14 mouse cellular contexts compared by ENCODE assay signal in the genomic region with DNA sequence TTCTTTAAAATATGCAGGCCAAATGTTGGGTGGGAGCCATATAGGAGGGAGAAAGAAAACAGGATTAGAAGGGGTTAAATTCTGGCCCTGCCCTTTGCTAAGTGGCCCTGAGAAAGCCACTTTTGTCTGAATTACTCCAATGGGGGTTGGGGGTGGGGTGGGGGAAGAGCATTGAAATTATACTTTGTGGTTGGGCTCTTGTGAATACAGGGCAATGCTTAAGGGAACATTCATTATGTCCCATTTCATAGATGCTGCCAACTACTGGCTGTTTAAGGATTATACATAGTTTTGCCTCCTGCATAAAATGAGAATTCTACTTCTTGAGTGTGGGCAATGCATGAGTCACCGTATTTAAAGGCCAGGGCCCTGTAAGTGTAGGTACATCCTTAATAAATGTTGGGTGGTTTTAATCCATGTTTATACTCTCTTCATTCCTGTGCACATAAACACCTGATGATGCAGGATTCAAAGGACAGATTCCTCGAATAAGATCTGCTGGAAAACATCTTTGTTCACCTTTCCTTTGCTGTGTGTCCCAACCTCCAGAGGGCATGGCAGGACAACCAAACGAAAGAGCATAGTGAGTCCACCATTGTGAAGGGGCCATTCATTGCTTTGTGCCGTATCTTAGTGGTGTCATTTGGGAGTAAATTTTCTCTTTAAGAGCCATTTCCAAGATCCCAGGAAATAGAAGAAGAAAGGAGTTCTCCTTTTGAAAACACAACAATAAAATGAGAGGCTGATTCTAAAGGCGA. TPM values are rescaled to one million over a fixed set of nuclear protein-coding genes. Genes with fewer than 3 reads are reported as not detected.
DNase-seq lines count a peak whose midpoint lies in the region; ATAC-seq and TF ChIP-seq lines count a peak whose summit lies in the region.
"Had no signal": no experiment of that assay in that cellular context is flagged by ENCODE, and none has a peak within 500 bp of the region (broad histone marks: within the 10 kb centered on the region; RNA-seq: fewer than 3 reads in every experiment).

No protein-coding gene starts in this region.

- H3K9me3 ChIP-seq in intestine, postnatal 0 days (ENCODE audit: control insufficient read depth), result no peaks in the 10 kb centered on the region
- no peaks in the 10 kb centered on the region for H3K9me3 ChIP-seq in intestine, embryonic 16.5 days (ENCODE audit: control insufficient read depth, low read length)
- H3K9me3 ChIP-seq in forebrain, postnatal 0 days (ENCODE audit: low read length), result no peaks in the 10 kb centered on the region
- H3K9me3 ChIP-seq: midbrain, embryonic 12.5 days had no signal

- H3K4me1 ChIP-seq in intestine, postnatal 0 days (replicated peaks; ENCODE audit: control insufficient read depth, insufficient read depth, low read length), result no peaks in the 10 kb centered on the region
- no peaks in the 10 kb centered on the region for H3K4me1 ChIP-seq in intestine, embryonic 16.5 days (ENCODE audit: control insufficient read depth, insufficient read depth, low read length)
- H3K4me1 ChIP-seq in forebrain, postnatal 0 days (ENCODE audit: insufficient read depth), result 0 out of 2 replicates have a peak, but pooled peaks cover 9% of the 10 kb centered on the region

- no peaks in the 10 kb centered on the region for H3K27me3 ChIP-seq in intestine, postnatal 0 days (replicated peaks; ENCODE audit: control insufficient read depth, insufficient read depth, low read length)
- no peaks in the 10 kb centered on the region for H3K27me3 ChIP-seq in intestine, embryonic 16.5 days (replicated peaks; ENCODE audit: control insufficient read depth, insufficient read depth, low read length)
- no peaks in the 10 kb centered on the region for H3K27me3 ChIP-seq in forebrain, postnatal 0 days (ENCODE audit: insufficient read depth, low read length)
- H3K27me3 ChIP-seq: midbrain, embryonic 12.5 days had no signal

- no peaks in the 10 kb centered on the region for H3K36me3 ChIP-seq in intestine, postnatal 0 days (ENCODE audit: control insufficient read depth, insufficient read depth)
- no peaks in the 10 kb centered on the region for H3K36me3 ChIP-seq in intestine, embryonic 16.5 days (ENCODE audit: control insufficient read depth, insufficient read depth, low read length)
- 0 out of 2 replicates have a peak, but pooled peaks cover 4% of the 10 kb centered on the region for H3K36me3 ChIP-seq in forebrain, postnatal 0 days (ENCODE audit: insufficient read depth)

- no peak for ATAC-seq in intestine, postnatal 0 days
- ATAC-seq in intestine, embryonic 16.5 days, result no peak
- ATAC-seq in forebrain, postnatal 0 days, result peak; percentile 55
- ATAC-seq: Patski had no signal

- TF ChIP-seq CTCF in intestine, postnatal 0 days (IDR thresholded peaks at IDR 0.05; ENCODE audit: low read depth), result peak; percentile 20; the same call in 1 of the 2 replicates
- TF ChIP-seq CTCF in brain, embryonic 14.5 days (IDR thresholded peaks at IDR 0.05; ENCODE audit: borderline replicate concordance, extremely low read depth, insufficient read depth, insufficient read length), result peak; percentile 24; the same call in 1 of the 2 replicates
- TF ChIP-seq CTCF in forebrain, postnatal 0 days (IDR thresholded peaks at IDR 0.05; ENCODE audit: low read depth), result peak; percentile 40; the same call in 1 of the 2 replicates

- H3K4me3 ChIP-seq in intestine, postnatal 0 days (ENCODE audit: low read depth, low read length), result no peak overlapping the region
- H3K4me3 ChIP-seq in intestine, embryonic 16.5 days (ENCODE audit: low read length), result no peak overlapping the region
- H3K4me3 ChIP-seq in forebrain, postnatal 0 days (ENCODE audit: low read depth, low read length), result no peak overlapping the region
- H3K4me3 ChIP-seq: gastrocnemius, adult 2 months; midbrain, embryonic 12.5 days had no signal

- H3K27ac ChIP-seq in intestine, postnatal 0 days (ENCODE audit: low read depth, low read length), result no peak overlapping the region
- no peak overlapping the region for H3K27ac ChIP-seq in intestine, embryonic 16.5 days (ENCODE audit: low read length)
- peak overlapping the region; percentile 30; the same call in 1 of the 2 replicates for H3K27ac ChIP-seq in forebrain, postnatal 0 days (ENCODE audit: low read depth, low read length)
- H3K27ac ChIP-seq: gastrocnemius, adult 2 months; midbrain, embryonic 12.5 days had no signal

- no peak overlapping the region for H3K4me2 ChIP-seq in intestine, postnatal 0 days (replicated peaks; ENCODE audit: low read depth)
- H3K4me2 ChIP-seq in intestine, embryonic 16.5 days (ENCODE audit: low read depth, low read length), result no peak overlapping the region
- no peak overlapping the region for H3K4me2 ChIP-seq in forebrain, postnatal 0 days (ENCODE audit: low read depth)
- H3K4me2 ChIP-seq: midbrain, embryonic 12.5 days had no signal

- 74% methylated on average over 5 of the region's 5 CpGs for WGBS in intestine, postnatal 0 days
- WGBS in intestine, embryonic 16.5 days, result 68% methylated on average over 5 of the region's 5 CpGs
- WGBS in forebrain, postnatal 0 days, result 38% methylated on average over 5 of the region's 5 CpGs

- peak; percentile 13 for DNase-seq in 3T3-L1 (ENCODE audit: low read depth, low spot score)
- no peak for DNase-seq in brain, embryonic 14.5 days (ENCODE audit: low read depth)
- peak; percentile 24 for DNase-seq in forebrain, postnatal 0 days
- no peak for DNase-seq in testis, postnatal 14 days (ENCODE audit: low spot score)
- no peak for DNase-seq in adrenal gland, postnatal 25 days
- no peak for DNase-seq in layer of hippocampus, adult 11-12 months (ENCODE audit: low spot score)
- DNase-seq: gastrocnemius, adult 2 months; kidney, postnatal 25 days; liver; lung, postnatal 14 days had no signal

- H3K9ac ChIP-seq in intestine, postnatal 0 days (ENCODE audit: low read depth, low read length), result no peak overlapping the region
- no peak overlapping the region for H3K9ac ChIP-seq in intestine, embryonic 16.5 days (ENCODE audit: low read depth, low read length)
- no peak overlapping the region for H3K9ac ChIP-seq in forebrain, postnatal 0 days
- H3K9ac ChIP-seq: midbrain, embryonic 12.5 days had no signal

- TF ChIP-seq POLR2A in brain, embryonic 14.5 days (IDR thresholded peaks at IDR 0.05; ENCODE audit: borderline replicate concordance, extremely low read depth, insufficient read depth, insufficient read length, poor library complexity, severe bottlenecking), result no peak

RNA-seq across cellular contexts. Expression of gene Trim9, which starts 53.3 kb away (rescaled TPM):
- polyA plus RNA-seq in intestine, postnatal 0 days (2015; fragmentation: Nextera tagmentation; extraction: Ambion mirVana), result 0.78 and 0.89 TPM in 2 replicates
- polyA plus RNA-seq in intestine, embryonic 16.5 days (2015; fragmentation: Nextera tagmentation; extraction: Ambion mirVana), result 0.69 and 1.0 TPM in 2 replicates
- 57.3 and 85.7 TPM in 2 replicates for polyA plus RNA-seq in brain, embryonic 14.5 days (2012; rRNA removed)
- 114 and 135 TPM in 2 replicates for total RNA-seq in forebrain, postnatal 0 days (2014; rRNA removed)
- polyA plus RNA-seq in forebrain, postnatal 0 days (2015; fragmentation: Nextera tagmentation; extraction: Ambion mirVana), result 67.0 and 96.8 TPM in 2 replicates
- total RNA-seq in adrenal gland, postnatal 25 days (2021), result 1.5 and 2.3 TPM in 2 replicates
- polyA plus RNA-seq: Patski had no signal

Comparison
In these comparisons a context has a peak if more than half of its experiments do, and no peak if none do; other contexts are left out.
1. DNase-seq: peak in 3T3-L1 (single experiment) and forebrain, postnatal 0 days (single experiment); none in brain, embryonic 14.5 days (single experiment), testis, postnatal 14 days (single experiment), adrenal gland, postnatal 25 days (single experiment) and layer of hippocampus, adult 11-12 months (single experiment).
2. RNA of gene Trim9, which starts 53.3 kb away (polyA plus RNA-seq): 67.0 to 96.8 TPM in forebrain, postnatal 0 days and 57.3 to 85.7 TPM in brain, embryonic 14.5 days; 0.69 to 1.0 TPM in intestine, embryonic 16.5 days and 0.78 to 0.89 TPM in intestine, postnatal 0 days; every median in the first group is over 10 times any median in the second.
3. Peak in every context shown above with its lines, with median percentiles within 50 percentile points of each other: CTCF ChIP-seq.